Mouse (Mus musculus): ENCODE measurements at regions not wholly inside any gene's neighbourhood (a gene's known extent, or its start where the extent isn't known, plus 50 kb on each side); places are given as distances from the start of the nearest gene placed in this dataset.

DNA sequence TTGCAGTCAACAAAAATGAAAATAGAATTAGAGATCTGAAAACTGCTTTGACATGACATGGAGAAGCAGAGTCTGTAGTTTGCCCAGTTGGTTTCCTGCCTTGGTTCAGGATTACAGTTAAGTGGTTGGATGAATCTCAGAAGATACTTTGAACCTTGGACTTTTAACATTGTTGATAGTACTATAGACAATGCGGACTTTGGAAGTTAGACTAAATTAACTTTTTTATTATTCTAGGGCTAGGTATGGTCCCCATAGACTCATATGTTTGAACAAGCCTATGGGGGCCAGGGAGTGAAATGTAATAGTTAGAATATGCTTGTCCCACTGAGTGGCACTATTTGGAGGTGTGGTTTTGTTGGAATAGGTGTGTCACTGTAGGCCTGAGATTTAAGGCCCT is 186.2 kb upstream of the Atxn7l3b start:
- Histone ChIP-seq H3K79me2 (ENCODE audit: control insufficient read depth, insufficient read depth, low read length, poor library complexity) (no peaks in the 10 kb centered on the region), H3K27me3 (ENCODE audit: control insufficient read depth in 1 of 2, insufficient read depth in 2 of 2, low read length in 2 of 2) (no peaks in the 10 kb centered on the region), H3K4me1 (ENCODE audit: control insufficient read depth in 1 of 2, insufficient read depth in 2 of 2, low read length in 2 of 2) (no peaks in the 10 kb centered on the region), H3K27ac (ENCODE audit: control insufficient read depth, low read depth, low read length) (no peak overlapping the region), H3K36me3 (ENCODE audit: control insufficient read depth in 1 of 2, insufficient read depth in 2 of 2, low read length in 2 of 2) (peaks cover 0 to 2% of the 10 kb centered on the region in 2 experiments; a peak in 1 of 4 replicates), H3K9ac (ENCODE audit: control insufficient read depth, low read depth, low read length, poor library complexity, severe bottlenecking) (no peak overlapping the region), H3K9me3 (replicated peaks; ENCODE audit: insufficient read depth, low read length) (no peaks in the 10 kb centered on the region), H3K4me3 (ENCODE audit: control insufficient read depth in 1 of 2, insufficient read depth in 1 of 2, low read depth in 2 of 2, low read length in 2 of 2) (no peak overlapping the region)
- DNase-seq (ENCODE audit: low read depth, low spot score): no peak
- no peak for TF ChIP-seq CHD2 (IDR thresholded peaks at IDR 0.05; ENCODE audit: low read length)
- no peak for TF ChIP-seq NRF1 (IDR thresholded peaks at IDR 0.05; ENCODE audit: insufficient read depth, low read depth, low read length, poor library complexity, severe bottlenecking)
- no peak for TF ChIP-seq CTCF (IDR thresholded peaks at IDR 0.05 in 2 of 3, conservative IDR thresholded peaks at IDR 0.05 in 1 of 3; ENCODE audit: control insufficient read depth in 1 of 3, insufficient read depth in 1 of 3, low read depth in 2 of 3, low read length in 3 of 3, poor library complexity in 1 of 3, severe bottlenecking in 1 of 3)
- no peak for TF ChIP-seq RAD21 (IDR thresholded peaks at IDR 0.05; ENCODE audit: low read depth, low read length)
- TF ChIP-seq SMC3 (IDR thresholded peaks at IDR 0.05; ENCODE audit: low read depth, low read length): no peak
- no peak for TF ChIP-seq KAT2A (conservative IDR thresholded peaks at IDR 0.05; ENCODE audit: low read depth, low read length)
- no peak for TF ChIP-seq ZMIZ1 (IDR thresholded peaks at IDR 0.05; ENCODE audit: low read depth, low read length)
- TF ChIP-seq ZKSCAN1 (IDR thresholded peaks at IDR 0.05; ENCODE audit: low read depth, low read length): no peak
- TF ChIP-seq TAL1 (IDR thresholded peaks at IDR 0.05; ENCODE audit: low read length): no peak
- no peak for TF ChIP-seq TBP (IDR thresholded peaks at IDR 0.05; ENCODE audit: low read depth, low read length)
- TF ChIP-seq POLR2A (IDR thresholded peaks at IDR 0.05; ENCODE audit: control insufficient read depth in 1 of 2, insufficient read depth in 1 of 2, low read depth in 1 of 2, low read length in 2 of 2, poor library complexity in 1 of 2): no peak
- TF ChIP-seq E2F4 (IDR thresholded peaks at IDR 0.05; ENCODE audit: borderline replicate concordance, low read depth, low read length): no peak
- TF ChIP-seq HCFC1 (IDR thresholded peaks at IDR 0.05; ENCODE audit: low read depth, low read length): no peak
- TF ChIP-seq UBTF (IDR thresholded peaks at IDR 0.05; ENCODE audit: borderline replicate concordance, insufficient read depth, low read depth, low read length): no peak
- no peak for TF ChIP-seq BHLHE40 (IDR thresholded peaks at IDR 0.05; ENCODE audit: borderline replicate concordance, low read depth, low read length)
- TF ChIP-seq GABPA (IDR thresholded peaks at IDR 0.05; ENCODE audit: low read depth, low read length): no peak
- TF ChIP-seq TCF12 (IDR thresholded peaks at IDR 0.05; ENCODE audit: low read depth, low read length): no peak
- no peak for TF ChIP-seq POLR2AphosphoS2 (IDR thresholded peaks at IDR 0.05; ENCODE audit: low read length)

DNA sequence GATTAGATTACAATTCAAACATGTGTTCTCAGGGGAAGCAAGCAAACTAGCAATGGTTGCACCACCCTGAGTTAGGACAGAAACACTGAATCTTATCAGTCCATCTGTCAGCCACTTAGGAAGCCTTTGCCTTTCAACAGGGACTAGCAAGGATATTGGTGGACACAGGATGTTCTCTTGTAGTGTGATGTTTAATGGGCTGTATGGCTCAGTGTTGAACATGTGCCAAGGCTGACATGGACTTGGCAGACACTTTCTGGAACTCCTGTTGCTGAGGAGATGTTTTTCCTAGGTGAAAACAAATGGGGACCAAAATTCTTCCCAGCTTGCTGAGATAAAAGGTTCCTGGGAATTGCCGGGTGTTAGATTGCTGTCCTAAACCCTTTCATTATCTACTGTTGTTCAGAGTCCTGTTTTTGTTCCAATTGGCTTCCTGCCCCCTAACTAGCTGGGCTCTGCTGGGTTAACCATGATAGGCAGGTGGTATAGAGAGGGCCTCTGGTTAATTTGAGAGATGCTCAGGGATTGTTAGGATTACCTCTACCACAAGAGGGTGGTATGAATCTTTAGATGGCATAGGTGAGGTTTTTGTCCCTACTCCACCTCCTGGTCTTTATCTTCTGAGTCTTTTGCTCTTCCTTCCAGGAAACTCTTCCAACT is 177.1 kb upstream of the Atxn7l3b start:
- Histone ChIP-seq H3K36me3 (ENCODE audit: control insufficient read depth in 1 of 2, insufficient read depth in 2 of 2, low read length in 2 of 2) (no peaks in the 10 kb centered on the region), H3K27me3 (ENCODE audit: control insufficient read depth in 1 of 2, insufficient read depth in 2 of 2, low read length in 2 of 2) (no peaks in the 10 kb centered on the region), H3K9me3 (replicated peaks; ENCODE audit: insufficient read depth, low read length) (no peaks in the 10 kb centered on the region), H3K9ac (ENCODE audit: control insufficient read depth, low read depth, low read length, poor library complexity, severe bottlenecking) (no peak overlapping the region), H3K4me1 (ENCODE audit: control insufficient read depth in 1 of 2, insufficient read depth in 2 of 2, low read length in 2 of 2) (no peaks in the 10 kb centered on the region; a peak in 1 of 4 replicates), H3K79me2 (ENCODE audit: control insufficient read depth, insufficient read depth, low read length, poor library complexity) (no peaks in the 10 kb centered on the region), H3K27ac (ENCODE audit: control insufficient read depth, low read depth, low read length) (no peak overlapping the region), H3K4me3 (ENCODE audit: control insufficient read depth in 1 of 2, insufficient read depth in 1 of 2, low read depth in 2 of 2, low read length in 2 of 2) (no peak overlapping the region)
- DNase-seq (ENCODE audit: low read depth, low spot score): peak; percentile 15
- TF ChIP-seq MAFK (IDR thresholded peaks at IDR 0.05; ENCODE audit: borderline replicate concordance, low read depth, low read length): no peak
- TF ChIP-seq POLR2AphosphoS2 (IDR thresholded peaks at IDR 0.05; ENCODE audit: low read length): no peak
- no peak for TF ChIP-seq JUND (IDR thresholded peaks at IDR 0.05; ENCODE audit: low read depth, low read length)
- no peak for TF ChIP-seq E2F4 (IDR thresholded peaks at IDR 0.05; ENCODE audit: borderline replicate concordance, low read depth, low read length)
- TF ChIP-seq HCFC1 (IDR thresholded peaks at IDR 0.05; ENCODE audit: low read depth, low read length): no peak
- no peak for TF ChIP-seq ELF1 (IDR thresholded peaks at IDR 0.05; ENCODE audit: low read depth, low read length)
- no peak for TF ChIP-seq CHD2 (IDR thresholded peaks at IDR 0.05; ENCODE audit: low read length)
- TF ChIP-seq ZC3H11A (IDR thresholded peaks at IDR 0.05; ENCODE audit: low read depth, low read length): peak; percentile 62
- peak; percentile 65 for TF ChIP-seq SMC3 (IDR thresholded peaks at IDR 0.05; ENCODE audit: low read depth, low read length)
- no peak for TF ChIP-seq TAL1 (IDR thresholded peaks at IDR 0.05; ENCODE audit: low read length)
- TF ChIP-seq ZKSCAN1 (IDR thresholded peaks at IDR 0.05; ENCODE audit: low read depth, low read length): no peak
- no peak for TF ChIP-seq NRF1 (IDR thresholded peaks at IDR 0.05; ENCODE audit: insufficient read depth, low read depth, low read length, poor library complexity, severe bottlenecking)
- no peak for TF ChIP-seq GABPA (IDR thresholded peaks at IDR 0.05; ENCODE audit: low read depth, low read length)
- TF ChIP-seq ZMIZ1 (IDR thresholded peaks at IDR 0.05; ENCODE audit: low read depth, low read length): no peak
- TF ChIP-seq EP300 (IDR thresholded peaks at IDR 0.05; ENCODE audit: low read depth in 1 of 2, low read length in 2 of 2): peak in 1 of 2 experiments; percentile 49; a peak in 1 of 4 replicates
- TF ChIP-seq ETS1 (IDR thresholded peaks at IDR 0.05; ENCODE audit: low read depth, low read length): no peak
- TF ChIP-seq RAD21 (IDR thresholded peaks at IDR 0.05; ENCODE audit: low read depth, low read length): peak; percentile 69
- TF ChIP-seq MAZ (IDR thresholded peaks at IDR 0.05; ENCODE audit: low read depth, low read length): no peak
- TF ChIP-seq TCF12 (IDR thresholded peaks at IDR 0.05; ENCODE audit: low read depth, low read length): no peak
- no peak for TF ChIP-seq MAX (IDR thresholded peaks at IDR 0.05; ENCODE audit: low read length)
- TF ChIP-seq TBP (IDR thresholded peaks at IDR 0.05; ENCODE audit: low read depth, low read length): no peak
- no peak for TF ChIP-seq MEF2A (IDR thresholded peaks at IDR 0.05; ENCODE audit: extremely low read depth, insufficient replicate concordance, low read depth, low read length, poor library complexity, severe bottlenecking)
- no peak for TF ChIP-seq POLR2A (IDR thresholded peaks at IDR 0.05; ENCODE audit: control insufficient read depth in 1 of 2, insufficient read depth in 1 of 2, low read depth in 1 of 2, low read length in 2 of 2, poor library complexity in 1 of 2)
- no peak for TF ChIP-seq SIN3A (IDR thresholded peaks at IDR 0.05; ENCODE audit: low read length)
